Mouse (Mus musculus) Muller cell, postnatal 12 days (primary cell): ENCODE measurements at regions not wholly inside any gene's neighbourhood (a gene's known extent, or its start where the extent isn't known, plus 50 kb on each side); places are given as distances from the start of the nearest gene placed in this dataset.

Experiments
- DNase-seq: peaks from one replicate; pipeline ENCODE4 v3.0.0-alpha.2; 2015; ENCODE audit errors: inconsistent ontology term

DNA sequence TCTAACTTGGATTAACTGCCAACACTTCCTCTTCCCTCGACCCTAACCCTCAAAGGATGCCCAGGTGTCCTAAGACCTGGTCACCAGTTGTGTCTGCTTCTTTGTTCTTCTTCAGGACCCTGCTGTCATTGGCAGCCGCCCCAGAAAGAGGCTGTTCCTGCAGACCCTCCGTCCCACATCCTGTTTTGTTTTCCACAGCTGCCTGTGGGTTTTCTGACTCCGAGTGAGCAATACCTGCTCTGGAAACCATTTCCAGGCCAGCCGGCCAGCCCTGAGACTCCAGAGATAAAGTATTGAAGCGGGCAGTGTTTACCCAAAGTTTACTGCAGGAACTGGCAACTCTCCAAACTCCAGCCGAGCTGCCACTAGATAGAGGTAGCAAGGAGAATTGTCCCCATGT, 337.2 kb upstream of the Noct start:
- no peak for DNase-seq

DNA sequence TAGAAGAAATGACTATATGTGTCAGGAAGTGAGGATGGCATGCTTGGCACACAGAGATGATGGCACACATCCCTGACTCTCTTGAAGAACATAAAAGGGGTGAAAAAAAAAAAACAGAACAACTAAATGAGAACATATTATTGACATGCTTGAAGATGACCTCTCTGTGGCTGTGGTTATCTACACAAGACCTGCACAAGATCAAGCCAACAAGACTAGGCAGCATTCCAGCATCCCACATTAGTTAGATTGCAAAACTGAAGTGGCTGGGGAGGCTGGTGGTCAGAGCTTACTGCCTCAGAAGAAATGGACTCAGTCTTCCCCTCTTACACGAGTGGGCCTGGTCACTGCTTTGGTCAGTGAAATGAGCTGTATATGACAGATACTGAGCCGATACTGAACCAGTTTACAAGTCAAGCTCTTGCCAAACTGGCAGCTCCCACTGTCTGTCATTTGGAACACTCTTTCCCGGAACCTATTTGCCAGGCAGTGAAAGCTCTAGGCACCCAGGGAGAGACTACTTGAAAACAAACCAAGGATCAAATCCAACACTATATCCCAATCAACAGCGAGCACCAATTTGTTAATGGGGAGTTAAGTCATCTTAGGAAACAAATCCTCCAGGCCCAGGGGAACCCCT, 335.6 kb upstream of the Noct start:
- DNase-seq: no peak

GRCm38 (mm10) chr3:50890537-50890936, 333.7 kb upstream of the Noct start:
- no peak for DNase-seq

DNA sequence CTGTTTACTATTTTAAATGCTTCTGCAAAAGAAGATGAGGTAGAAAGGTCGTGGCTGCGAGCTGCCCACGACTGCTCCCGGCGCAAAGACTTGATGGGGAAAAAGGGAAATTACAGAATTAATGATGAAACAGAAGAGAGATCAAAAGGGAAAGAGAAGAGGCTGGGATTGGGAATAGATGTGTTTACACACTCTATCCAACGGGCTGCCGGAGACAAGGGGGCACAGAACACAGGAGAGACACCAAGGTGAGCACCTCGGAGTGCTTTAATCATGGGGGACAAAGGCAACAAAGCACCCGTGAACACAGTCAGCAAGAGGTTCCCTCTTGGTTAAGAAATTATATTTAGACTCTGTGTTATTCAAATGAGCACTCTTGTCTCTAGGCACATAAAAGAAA, 326.1 kb upstream of the Noct start:
- no peak for DNase-seq

- no peak for DNase-seq
Observed at GRCm38 (mm10) chr3:50899830-50900350, 324.4 kb upstream of the Noct start.

DNA sequence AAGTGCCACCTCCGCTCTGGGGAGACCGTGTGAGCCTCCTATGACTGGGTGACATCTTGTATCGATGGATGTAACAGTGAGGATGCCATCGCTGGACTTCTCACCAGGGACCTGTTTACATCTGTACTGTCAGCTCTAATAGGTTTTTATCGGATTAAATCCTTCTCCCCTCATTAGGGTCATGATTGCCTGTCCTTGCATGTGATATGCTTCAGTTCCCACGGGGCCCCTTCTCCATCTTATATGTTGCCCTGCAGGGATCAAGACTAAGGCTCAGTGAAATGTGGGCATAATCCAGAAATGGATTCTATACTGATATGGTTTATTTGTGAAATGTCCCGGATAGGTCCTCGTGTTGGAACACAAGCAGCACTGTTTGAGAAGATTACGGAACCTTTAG, 323.7 kb upstream of the Noct start:
- DNase-seq: no peak

GRCm38 (mm10) chr3:50901321-50901720, 322.9 kb upstream of the Noct start:
- no peak for DNase-seq

- DNase-seq: peak; percentile 19
Observed at GRCm38 (mm10) chr3:50902933-50903332, 321.3 kb upstream of the Noct start.

DNA sequence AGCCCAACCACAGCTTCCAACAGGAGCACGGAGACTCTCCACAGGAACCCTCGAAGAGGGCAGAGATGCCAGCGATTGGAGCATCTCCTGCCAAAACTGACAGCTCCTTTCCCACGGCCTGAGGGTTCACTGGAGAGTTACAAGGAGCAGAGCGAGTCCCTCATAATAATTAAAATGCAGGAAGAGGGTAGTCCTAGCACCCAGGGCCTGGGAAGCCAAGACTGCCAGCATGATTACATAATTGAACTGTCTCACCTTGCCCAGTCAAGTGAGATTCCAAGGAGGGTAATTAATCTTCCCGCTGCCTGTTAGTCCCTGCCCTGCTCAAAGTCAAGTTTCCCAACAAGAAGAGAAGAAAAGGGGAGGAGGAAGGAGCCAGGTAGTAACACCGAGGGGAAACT, 319.5 kb upstream of the Noct start:
- no peak for DNase-seq

DNA sequence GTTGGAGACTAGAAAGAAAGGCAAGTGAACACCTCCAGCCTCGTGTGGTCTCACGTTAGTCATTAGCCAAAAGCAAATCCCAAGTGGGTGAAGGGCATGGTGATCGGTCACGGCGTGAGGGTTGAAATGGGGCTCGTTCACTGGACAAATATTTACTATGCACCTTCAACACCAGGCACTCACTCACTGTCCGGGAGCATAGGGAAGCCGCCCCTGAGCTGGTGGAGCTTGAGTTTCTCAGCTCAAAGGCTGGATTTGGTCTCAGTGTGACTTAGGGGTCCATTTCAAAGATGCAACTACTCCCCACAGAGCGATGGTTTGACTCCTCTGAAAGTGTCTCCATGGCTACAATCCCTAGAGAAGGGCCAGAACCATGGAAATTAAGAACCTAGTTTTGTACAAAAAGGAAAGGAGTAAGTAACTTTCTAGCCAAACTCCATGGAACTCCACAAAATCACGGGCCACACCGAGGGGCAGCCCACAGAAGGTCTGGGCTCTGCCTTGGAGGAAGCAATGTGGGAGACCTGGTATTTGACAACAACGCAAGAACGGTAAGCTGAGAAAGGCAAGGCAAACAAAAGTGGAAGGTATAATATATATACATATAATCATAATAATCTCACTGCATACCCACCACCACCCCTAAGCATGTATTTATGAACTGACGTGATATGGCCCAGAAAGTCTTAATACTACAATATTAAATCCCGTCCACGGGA, 318.8 kb upstream of the Noct start:
- no peak for DNase-seq

GRCm38 (mm10) chr3:50905993-50906831, 318.0 kb upstream of the Noct start:
- DNase-seq: peak; percentile 79

- no peak for DNase-seq
Observed at GRCm38 (mm10) chr3:50912980-50913518, 311.2 kb upstream of the Noct start.

DNA sequence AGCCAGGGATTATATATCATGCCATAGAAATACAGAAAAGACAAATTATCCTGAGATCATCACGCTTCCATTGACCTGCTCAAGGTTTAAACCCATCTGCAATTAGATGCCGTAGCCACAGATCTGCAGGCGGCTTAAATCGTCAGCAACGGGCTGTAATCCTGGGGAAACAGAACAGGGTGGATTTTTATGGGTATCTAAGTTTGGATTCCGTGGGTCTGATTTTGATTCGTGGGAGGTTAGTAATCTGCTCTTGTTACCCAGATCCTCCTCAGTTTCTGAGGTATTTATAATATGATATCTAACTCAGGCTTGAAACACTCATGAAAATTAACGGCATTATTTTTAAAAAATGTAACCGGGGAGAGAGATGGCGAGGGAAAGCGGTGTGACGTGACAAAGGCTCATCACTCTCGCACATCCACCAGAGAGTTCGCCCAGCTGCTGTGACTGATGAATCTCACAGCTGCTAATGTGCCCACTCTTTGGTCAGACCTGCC, 309.3 kb upstream of the Noct start:
- no peak for DNase-seq

- peak; percentile 79 for DNase-seq
Observed at GRCm38 (mm10) chr3:50916305-50916854, 307.9 kb upstream of the Noct start.

GRCm38 (mm10) chr3:50922347-50922746, 301.9 kb upstream of the Noct start:
- DNase-seq: no peak

DNA sequence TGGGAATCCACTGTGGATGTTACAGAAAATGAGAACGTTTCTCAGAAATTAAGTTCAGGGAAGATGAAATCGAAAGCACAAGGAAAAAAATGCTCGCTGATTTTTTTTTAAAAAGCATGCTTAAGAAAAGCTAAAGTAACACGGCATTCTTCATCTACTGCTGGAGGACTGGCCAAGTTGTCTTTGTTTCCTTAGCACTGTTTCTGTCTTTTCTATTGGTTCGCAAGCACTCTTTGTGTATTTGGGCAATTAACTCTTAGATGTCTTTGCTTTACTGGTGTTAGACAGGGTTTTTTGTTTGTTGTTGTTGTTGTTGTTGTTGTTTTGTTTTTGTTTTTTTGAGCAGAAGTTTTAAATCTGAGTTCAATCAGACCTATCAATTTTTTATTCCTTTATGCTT, 301.4 kb upstream of the Noct start:
- no peak for DNase-seq

- DNase-seq: no peak
Observed at GRCm38 (mm10) chr3:50923327-50923726, 300.9 kb upstream of the Noct start.

GRCm38 (mm10) chr3:50927318-50927717, 296.9 kb upstream of the Noct start:
- DNase-seq: no peak

GRCm38 (mm10) chr3:50929013-50929412, 295.2 kb upstream of the Noct start:
- DNase-seq: no peak

DNA sequence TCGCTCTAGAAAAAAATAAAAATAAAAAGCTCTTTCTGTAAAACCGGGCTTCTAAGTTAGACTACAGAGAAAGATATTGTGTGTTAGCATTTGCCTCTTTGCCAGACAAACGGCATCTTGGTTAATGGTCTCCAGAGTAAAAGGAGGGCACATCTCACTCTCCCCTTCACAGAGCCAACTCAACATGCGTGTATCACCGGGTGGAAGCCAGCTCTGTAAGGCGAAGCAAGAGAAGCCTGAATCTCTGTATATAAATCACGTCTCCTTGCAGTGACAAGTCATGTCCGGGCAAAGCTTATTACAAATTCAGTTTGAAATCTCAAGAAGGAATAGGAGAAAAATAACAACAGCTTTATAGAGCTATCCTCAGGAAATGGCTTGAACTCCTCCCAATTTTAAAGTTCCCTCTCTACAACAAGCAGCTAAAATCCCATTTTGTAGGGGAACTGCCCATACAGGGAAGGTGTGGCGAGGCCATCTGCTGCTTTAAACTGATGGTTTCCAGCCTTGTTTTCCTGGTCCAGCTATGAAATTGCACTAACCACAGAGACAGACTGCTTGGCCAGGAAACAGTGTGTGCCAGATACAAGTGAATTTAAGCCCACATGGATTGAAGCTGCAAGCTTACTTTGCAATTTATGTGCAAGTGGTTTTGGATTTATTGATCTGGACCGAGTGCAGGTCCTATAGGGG, 291.7 kb upstream of the Noct start:
- DNase-seq: no peak

DNA sequence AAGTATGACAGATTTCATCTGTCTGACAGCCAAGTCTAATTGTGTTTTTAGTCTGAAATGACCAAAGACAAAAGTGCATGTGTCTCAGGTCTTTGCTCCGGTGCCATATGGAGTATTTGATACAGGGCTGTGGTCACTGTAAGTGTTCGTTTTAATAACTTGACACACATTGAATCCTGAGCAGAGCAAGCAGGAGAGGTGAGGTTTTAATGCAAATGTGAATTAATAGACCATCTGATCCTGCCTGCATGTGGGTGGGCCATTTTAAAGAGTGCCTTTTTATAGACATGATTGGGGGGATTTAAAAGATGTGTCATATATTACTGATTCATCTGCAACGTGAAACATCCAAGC, 291.2 kb upstream of the Noct start:
- DNase-seq: no peak
